Mouse (Mus musculus) stomach, embryonic 14.5 days (tissue): ENCODE results near the gene Mtif3. TPM values are rescaled to one million over a fixed set of nuclear protein-coding genes. Genes with fewer than 3 reads are reported as not detected.
A peak's percentile ranks its signal among the peaks of the same experiment; 100 is the strongest.

Experiments
- ATAC-seq: fragments of 200-750 bp; cut with Nextera tagmentation; 2 replicates; pipeline ENCODE4 v1.8.0; 2017; ENCODE audit warnings: low read depth, moderate TSS enrichment; ENCODE audit not compliant: insufficient number of reproducible peaks, insufficient read depth, low FRiP score
- H3K27ac ChIP-seq: fragments of 300-500 bp; sonication (generic); 2 replicates; pipeline ENCODE4 v1.5.1; 2014; ENCODE audit warnings: mild to moderate bottlenecking, low read length, moderate library complexity, mixed read lengths
- H3K27me3 ChIP-seq: fragments of 300-500 bp; sonication (generic); 2 replicates; pipeline ENCODE4 v1.6.1; 2014; ENCODE audit warnings: low read length, control low read depth, mixed read lengths; ENCODE audit not compliant: control insufficient read depth, insufficient read depth
- H3K36me3 ChIP-seq: fragments of 300-500 bp; sonication (generic); 2 replicates; pipeline ENCODE4 v1.6.1; 2014; ENCODE audit warnings: mild to moderate bottlenecking, control low read depth, low read length, moderate library complexity, mixed read lengths; ENCODE audit not compliant: control insufficient read depth, insufficient read depth
- H3K4me1 ChIP-seq: fragments of 300-500 bp; sonication (generic); 2 replicates; pipeline ENCODE4 v1.6.1; 2014; ENCODE audit warnings: low read length, control low read depth, mixed read lengths; ENCODE audit not compliant: control insufficient read depth, insufficient read depth
- H3K4me2 ChIP-seq: fragments of 300-500 bp; sonication (generic); replicated peaks from 2 replicates; pipeline ENCODE4 v1.6.1; 2014; ENCODE audit warnings: low read depth, low read length, control low read depth
- H3K4me3 ChIP-seq: fragments of 300-500 bp; sonication (generic); 2 replicates; pipeline ENCODE4 v1.5.1; 2014; ENCODE audit warnings: low read depth, low read length, control low read depth
- H3K9ac ChIP-seq: fragments of 300-500 bp; sonication (generic); replicated peaks from 2 replicates; pipeline ENCODE4 v1.6.1; 2014; ENCODE audit warnings: low read depth, mild to moderate bottlenecking, control low read depth, low read length, moderate library complexity, mixed read lengths
- H3K9me3 ChIP-seq: fragments of 300-500 bp; sonication (generic); 2 replicates; pipeline ENCODE4 v1.6.1; 2016; ENCODE audit warnings: low read depth, low read length, control low read depth; ENCODE audit not compliant: control insufficient read depth
- WGBS: fragments of 180-500 bp; shearing (Covaris S2); extraction: QIAGEN DNeasy Blood & Tissue Kit; methylation state at CpG from one replicate; pipeline ENCODE4 v1.1.7; 2014; 5-methylcytosine and 5-hydroxymethylcytosine counted together
- polyA plus RNA-seq: library from polyadenylated mRNA; unstranded; fragments of >200 nt; fragmentation: Nextera tagmentation; extraction: Ambion mirVana; gene quantifications from 2 replicates; pipeline ENCODE4 v1.2.1, GENCODE M21; 2014

Gene Mtif3
- polyA plus RNA-seq, 1 experiment from 2014 or later = 29.9 TPM

DNA sequence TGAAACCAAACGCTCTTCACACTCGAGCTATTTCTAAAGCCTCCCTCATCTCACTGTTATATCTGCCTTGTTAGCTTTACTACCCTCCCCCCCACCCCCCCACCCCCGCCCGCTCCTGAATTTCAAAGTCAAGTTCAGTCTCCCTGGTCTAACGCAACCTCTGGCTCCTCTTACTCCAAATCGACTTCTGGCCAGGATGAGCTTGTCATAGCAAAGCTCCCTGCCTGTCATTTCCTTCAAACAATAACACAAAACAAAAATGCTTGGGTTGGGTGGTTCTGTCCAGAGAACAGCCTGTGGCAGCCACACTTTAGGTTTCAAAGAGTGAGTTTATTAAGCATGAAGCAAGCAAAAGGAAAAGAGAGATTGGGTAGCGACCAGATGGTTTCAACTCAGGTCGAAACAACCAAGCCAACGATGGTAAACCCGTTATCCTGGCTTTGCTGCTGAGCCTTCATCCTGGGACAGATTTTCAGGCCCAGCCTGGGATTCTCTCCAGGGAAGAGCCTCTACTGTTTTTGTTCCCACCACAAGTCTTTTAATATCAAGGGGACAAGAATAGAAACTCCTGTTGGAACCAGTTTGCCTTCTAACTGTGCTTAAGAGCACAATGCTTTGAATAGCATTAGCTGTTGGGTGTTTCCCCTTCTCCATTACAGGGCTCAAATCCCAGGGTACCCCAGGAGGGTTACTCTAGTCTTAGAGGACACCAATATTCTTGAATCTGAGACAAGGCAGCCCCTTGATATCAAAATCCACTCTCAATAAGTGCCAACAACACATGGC, 8.4 kb upstream of the Mtif3 start:
- no peaks in the 10 kb centered on the region for H3K9me3 ChIP-seq
- H3K4me1 ChIP-seq = peaks cover 6% of the 10 kb centered on the region; the same call in 1 of the 2 replicates
- no peaks in the 10 kb centered on the region for H3K27me3 ChIP-seq
- no peak overlapping the region for H3K9ac ChIP-seq
- 60% methylated on average over 10 of the region's 10 CpGs for WGBS
- no peak for ATAC-seq
- no peak overlapping the region for H3K27ac ChIP-seq
- H3K4me3 ChIP-seq = no peak overlapping the region
- no peaks in the 10 kb centered on the region for H3K36me3 ChIP-seq
- H3K4me2 ChIP-seq = no peak overlapping the region

DNA sequence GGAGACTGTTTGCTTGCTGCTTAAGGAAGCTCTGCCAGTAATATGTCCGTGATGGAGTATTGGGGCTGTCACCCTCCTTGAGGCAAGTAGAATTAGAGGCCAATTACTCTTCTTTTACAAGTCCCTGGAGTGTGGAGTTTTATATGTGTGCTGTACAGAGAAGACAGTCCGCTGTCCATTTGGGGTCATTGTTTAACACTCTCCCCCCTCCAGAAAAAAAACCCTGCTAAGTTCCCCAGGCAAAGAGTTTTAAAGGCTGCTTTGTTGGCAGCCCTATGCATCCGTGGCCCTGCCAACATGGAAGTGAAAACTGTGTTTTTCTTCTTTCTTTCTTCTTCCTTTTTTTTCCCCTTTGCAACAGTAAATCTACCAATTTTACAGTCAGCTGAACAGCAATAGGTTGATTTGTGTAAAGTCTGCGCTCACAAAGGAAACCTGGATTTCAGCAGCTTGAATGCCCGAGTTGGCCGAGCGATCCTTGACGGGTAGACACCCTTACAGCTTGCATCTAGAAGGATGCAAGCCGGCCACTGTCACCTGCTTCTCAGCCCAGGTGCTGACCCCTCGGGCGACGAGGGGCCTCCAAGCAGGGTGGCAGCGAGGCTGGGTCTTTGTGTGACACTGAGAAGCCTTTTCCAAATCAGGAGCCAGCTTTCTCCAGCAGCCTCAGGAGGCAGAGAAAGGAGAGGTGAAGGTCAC, 5.2 kb upstream of the Mtif3 start:
- Histone ChIP-seq H3K9me3 (no peaks in the 10 kb centered on the region), H3K9ac (no peak overlapping the region), H3K27me3 (no peaks in the 10 kb centered on the region), H3K4me2 (no peak overlapping the region), H3K36me3 (no peaks in the 10 kb centered on the region), H3K4me3 (no peak overlapping the region), H3K4me1 (no peaks in the 10 kb centered on the region), H3K27ac (no peak overlapping the region)
- 77% methylated on average over 13 of the region's 13 CpGs for WGBS
- no peak for ATAC-seq

DNA sequence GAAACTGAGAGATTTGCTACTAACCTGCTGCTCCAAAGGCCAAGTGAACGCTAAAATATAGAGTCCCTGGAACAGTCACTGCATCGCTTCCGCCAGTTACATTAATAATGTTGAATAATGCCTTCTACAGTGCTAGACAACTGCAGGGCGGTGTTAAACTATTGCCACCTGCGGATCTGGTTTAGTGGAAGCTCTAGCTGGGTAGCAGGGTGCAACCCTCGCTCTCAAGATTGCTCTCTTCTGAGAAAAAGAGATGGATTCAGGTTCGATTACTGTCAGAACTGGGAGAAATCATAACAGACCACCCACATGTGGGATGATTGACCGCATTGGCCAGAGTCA, 308 bp upstream of the Mtif3 start:
- 47% methylated on average over 8 of the region's 8 CpGs for WGBS

DNA sequence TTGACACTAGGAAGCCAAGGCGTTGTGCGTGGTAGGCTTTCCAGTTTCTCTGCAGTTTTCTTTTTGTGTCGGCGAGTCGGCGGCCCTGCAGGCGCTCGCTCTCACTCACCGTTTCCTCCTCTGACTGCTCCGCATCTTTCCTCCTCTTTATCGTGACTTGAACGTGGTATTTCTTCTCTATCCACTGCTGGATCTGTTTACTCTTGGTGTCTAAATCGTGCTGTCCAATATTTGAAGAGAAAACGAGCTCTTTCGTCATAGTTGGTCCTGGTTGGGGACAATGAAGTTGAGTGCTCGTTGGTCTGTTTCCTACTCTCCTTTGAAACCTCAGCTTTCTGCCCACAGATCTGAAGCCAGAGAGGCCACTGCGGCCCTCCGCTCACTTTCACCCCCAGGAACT, 6.9 kb downstream of the Mtif3 start:
- no peak for ATAC-seq
- no peaks in the 10 kb centered on the region for H3K9me3 ChIP-seq
- H3K36me3 ChIP-seq = peaks cover 64% of the 10 kb centered on the region
- 89% methylated on average over 18 of the region's 18 CpGs for WGBS
- H3K4me2 ChIP-seq = no peak overlapping the region
- H3K4me3 ChIP-seq = no peak overlapping the region
- no peak overlapping the region for H3K9ac ChIP-seq
- no peak overlapping the region for H3K27ac ChIP-seq
- H3K4me1 ChIP-seq = no peaks in the 10 kb centered on the region
- H3K27me3 ChIP-seq = no peaks in the 10 kb centered on the region

More for the DNA sequence above, 308 bp upstream of the Mtif3 start:
- peaks cover 6% of the 10 kb centered on the region; the same call in 1 of the 2 replicates for H3K36me3 ChIP-seq
- H3K27me3 ChIP-seq = no peaks in the 10 kb centered on the region
- ATAC-seq = no peak
- peaks cover 6% of the 10 kb centered on the region for H3K4me1 ChIP-seq
- H3K4me3 ChIP-seq = peak overlapping the region; percentile 94
- no peak overlapping the region for H3K27ac ChIP-seq
- 0 out of 2 replicates have a peak overlapping the region, but pooled peaks have one; percentile 69 for H3K9ac ChIP-seq
- peak overlapping the region; percentile 41 for H3K4me2 ChIP-seq
- no peaks in the 10 kb centered on the region for H3K9me3 ChIP-seq

DNA sequence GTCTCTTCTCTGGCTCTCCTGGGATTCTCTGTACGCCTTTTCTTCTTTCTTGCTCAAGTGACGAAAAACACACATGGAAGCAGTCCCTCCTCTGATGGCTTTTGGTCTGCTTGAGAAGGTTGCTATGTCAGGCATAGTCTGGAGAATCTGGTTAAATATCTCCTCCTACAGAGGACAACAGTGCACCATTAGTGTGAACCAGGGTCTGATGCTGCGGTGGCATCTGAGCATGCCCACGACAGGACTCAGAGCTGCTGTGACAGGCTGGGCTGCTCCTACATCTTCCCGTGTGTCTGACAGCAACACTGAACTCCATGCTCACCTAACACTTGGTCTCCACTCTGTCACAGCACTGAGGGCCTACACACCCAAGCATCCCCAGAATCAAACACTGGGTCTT, 7.9 kb downstream of the Mtif3 start:
- Histone ChIP-seq H3K9ac (no peak overlapping the region), H3K27me3 (no peaks in the 10 kb centered on the region), H3K4me1 (no peaks in the 10 kb centered on the region), H3K4me2 (no peak overlapping the region), H3K36me3 (peaks cover 72% of the 10 kb centered on the region), H3K9me3 (no peaks in the 10 kb centered on the region), H3K27ac (no peak overlapping the region), H3K4me3 (no peak overlapping the region)
- WGBS = 91% methylated on average over 5 of the region's 5 CpGs
- ATAC-seq = no peak

DNA sequence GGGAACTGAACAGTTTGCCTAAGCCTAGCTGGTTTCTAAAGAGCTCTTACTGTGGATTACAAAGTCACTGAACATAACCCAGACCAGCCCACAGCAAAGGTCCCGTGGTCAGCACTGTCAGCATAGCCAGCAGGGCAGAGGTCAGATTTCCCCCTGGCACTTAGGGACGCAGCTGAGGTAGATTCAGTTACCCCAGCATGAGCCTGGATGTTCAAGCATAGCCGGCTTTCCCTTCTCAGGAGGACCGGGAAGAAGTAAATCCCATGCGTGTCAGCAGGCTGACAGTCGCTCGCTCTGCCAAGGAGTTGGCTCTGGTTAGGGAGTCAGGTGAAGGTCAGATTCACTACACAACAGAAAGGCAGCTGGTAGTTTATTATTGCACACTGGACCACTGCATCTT, 9.0 kb downstream of the Mtif3 start:
- H3K27ac ChIP-seq = no peak overlapping the region
- no peak overlapping the region for H3K9ac ChIP-seq
- WGBS = 90% methylated on average over 7 of the region's 7 CpGs
- peaks cover 6% of the 10 kb centered on the region; the same call in 1 of the 2 replicates for H3K4me1 ChIP-seq
- no peaks in the 10 kb centered on the region for H3K27me3 ChIP-seq
- H3K9me3 ChIP-seq = no peaks in the 10 kb centered on the region
- H3K4me3 ChIP-seq = no peak overlapping the region
- H3K4me2 ChIP-seq = no peak overlapping the region
- peaks cover 77% of the 10 kb centered on the region for H3K36me3 ChIP-seq
- ATAC-seq = no peak

DNA sequence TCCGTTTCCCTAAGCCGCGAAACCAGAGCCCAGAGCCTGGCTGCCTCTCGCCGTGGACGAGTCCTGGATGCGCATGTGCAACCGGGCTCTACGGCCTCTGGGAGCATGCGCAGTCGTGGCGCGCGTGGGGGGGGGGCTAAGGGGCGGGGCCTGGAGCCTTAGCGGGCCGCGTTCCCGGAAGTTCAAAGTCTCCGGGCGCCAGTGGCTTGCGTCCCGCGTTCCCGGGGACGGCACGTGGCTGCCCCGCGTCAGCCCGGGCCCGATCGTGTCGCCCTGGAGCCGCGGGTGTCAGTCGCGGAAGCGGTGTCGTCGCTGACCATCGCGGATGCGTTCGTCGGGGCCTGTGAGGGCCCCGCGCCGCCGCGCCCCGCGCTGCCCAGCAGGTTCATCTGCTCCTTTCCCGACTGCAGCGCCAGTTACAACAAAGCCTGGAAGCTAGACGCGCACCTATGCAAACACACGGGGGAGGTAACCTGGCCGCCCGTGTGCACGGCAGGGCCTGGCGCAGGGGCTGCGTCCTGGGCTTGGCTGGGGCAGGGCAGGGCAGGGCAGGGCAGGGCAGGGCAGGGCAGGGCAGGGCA, 15.0 kb downstream of the Mtif3 start, which contains the start of gene Gtf3a:
TSS of gene Gtf3a (plus strand) at position 150 of the 581 bp plus-strand sequence.
- no peaks in the 10 kb centered on the region for H3K27me3 ChIP-seq
- peak within 1 kb of the TSS; percentile 75 for H3K4me3 ChIP-seq
- H3K4me2 ChIP-seq = peak within 1 kb of the TSS; percentile 79
- peak; percentile 92 for ATAC-seq
- peak within 1 kb of the TSS; percentile 88 for H3K27ac ChIP-seq
- peaks cover 30% of the 10 kb centered on the region for H3K36me3 ChIP-seq
- peaks cover 12% of the 10 kb centered on the region; the same call in 1 of the 2 replicates for H3K4me1 ChIP-seq
- peak within 1 kb of the TSS; percentile 84 for H3K9ac ChIP-seq
- 0 out of 2 replicates have a peak, but pooled peaks cover 3% of the 10 kb centered on the region for H3K9me3 ChIP-seq
- under 1% methylated on average over 62 of the region's 62 CpGs for WGBS

DNA sequence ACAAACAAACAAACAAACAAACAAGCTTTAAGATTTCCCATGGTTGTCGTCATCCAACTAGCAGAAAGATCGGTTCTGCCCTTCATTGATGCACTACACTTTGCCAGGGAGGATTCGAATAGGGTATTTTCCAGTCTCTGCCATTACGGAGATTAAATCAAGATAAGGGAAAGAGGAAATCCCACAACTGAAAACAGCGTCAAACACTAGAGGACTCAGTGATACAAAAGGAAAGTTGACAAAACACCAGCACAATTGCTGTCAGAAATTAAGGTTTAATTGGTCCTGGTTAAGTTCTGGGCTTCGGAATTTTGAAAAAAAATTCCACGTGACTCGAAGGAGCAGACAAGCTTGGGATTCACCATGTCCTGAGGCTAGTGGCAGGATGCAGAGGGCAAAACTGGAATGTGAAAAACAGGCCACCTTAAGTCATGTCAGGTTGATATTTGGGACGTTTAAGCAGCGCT, 15.5 kb downstream of the Mtif3 start:
- H3K27me3 ChIP-seq = no peaks in the 10 kb centered on the region

More for the DNA sequence above, 15.5 kb downstream of the Mtif3 start:
- Histone ChIP-seq H3K36me3 (peaks cover 26% of the 10 kb centered on the region), H3K4me2 (peak overlapping the region; percentile 79), H3K9me3 (0 out of 2 replicates have a peak, but pooled peaks cover 3% of the 10 kb centered on the region), H3K4me3 (peak overlapping the region; percentile 75), H3K4me1 (peaks cover 12% of the 10 kb centered on the region; the same call in 1 of the 2 replicates), H3K27ac (peak overlapping the region; percentile 88), H3K9ac (peak overlapping the region; percentile 84; the same call in 1 of the 2 replicates)
- WGBS = 20% methylated on average over 10 of the region's 10 CpGs
- ATAC-seq = no peak
